Mouse (Mus musculus) ES-E14 (cell line): ENCODE measurements around the gene Serping1. TPM values are rescaled to one million over a fixed set of nuclear protein-coding genes. Genes with fewer than 3 reads are reported as not detected.

ENCODE experiments used
- DNase-seq: peaks from one replicate; pipeline ENCODE4 v3.0.0-alpha.2; 2013; ENCODE audit warnings: low read depth, low spot score
- H3K27ac ChIP-seq: 2 replicates; pipeline ENCODE4 v1.5.1; 2012; ENCODE audit warnings: low read depth, mild to moderate bottlenecking, low read length, moderate library complexity, mixed read lengths; ENCODE audit not compliant: poor library complexity, insufficient read depth, severe bottlenecking
- H3K36me3 ChIP-seq: 2 replicates; pipeline ENCODE4 v1.6.1; 2012; ENCODE audit warnings: mild to moderate bottlenecking, low read length, moderate library complexity, mixed read lengths; ENCODE audit not compliant: control insufficient read depth, poor library complexity, insufficient read depth, severe bottlenecking
- H3K4me1 ChIP-seq, 2 experiments: fragments of 150-350 bp in 1 of 2; sonication (generic) in 1 of 2; 2 replicates each; pipeline ENCODE4 v1.6.1; 2012; ENCODE audit warnings: low read length in 2 of 2, mild to moderate bottlenecking in 1 of 2, mixed read lengths in 1 of 2; ENCODE audit not compliant: control insufficient read depth in 2 of 2, insufficient read depth in 2 of 2, poor library complexity in 1 of 2
- H3K4me3 ChIP-seq, 2 experiments: fragments of 150-350 bp in 1 of 2; sonication (generic) in 1 of 2; 2 replicates each; pipeline ENCODE4 v1.5.1; 2012; ENCODE audit warnings: low read length in 2 of 2, low read depth in 1 of 2, mild to moderate bottlenecking in 1 of 2, mixed read lengths in 1 of 2; ENCODE audit not compliant: insufficient read depth in 1 of 2, poor library complexity in 1 of 2, severe bottlenecking in 1 of 2
- H3K9ac ChIP-seq: 2 replicates; pipeline ENCODE4 v1.6.1; 2012; ENCODE audit warnings: low read depth, mild to moderate bottlenecking, low read length, mixed read lengths; ENCODE audit not compliant: poor library complexity, insufficient read depth, severe bottlenecking
- H3K9me3 ChIP-seq: fragments of 150-350 bp; sonication (generic); 2 replicates; pipeline ENCODE4 v1.6.1; 2012; ENCODE audit warnings: low read depth, mild to moderate bottlenecking, low read length; ENCODE audit not compliant: control insufficient read depth, insufficient read depth
- CHD2 ChIP-seq: IDR thresholded peaks from 2 replicates; pipeline ENCODE4 v1.6.1; 2014; ENCODE audit warnings: mild to moderate bottlenecking, low read depth, low read length, inconsistent platforms
- HCFC1 ChIP-seq: IDR thresholded peaks from 2 replicates; pipeline ENCODE4 v1.6.1; 2012; ENCODE audit warnings: low read length, inconsistent platforms, borderline replicate concordance; ENCODE audit not compliant: insufficient read depth
- MAFK ChIP-seq: IDR thresholded peaks from 2 replicates; pipeline ENCODE4 v1.6.1; 2014; ENCODE audit warnings: mild to moderate bottlenecking, low read depth, low read length, inconsistent platforms; ENCODE audit not compliant: insufficient read depth
- ZC3H11A ChIP-seq: IDR thresholded peaks from 2 replicates; pipeline ENCODE4 v1.6.1; 2012; ENCODE audit warnings: low read depth, mild to moderate bottlenecking, inconsistent platforms, low read length, borderline replicate concordance
- ZNF384 ChIP-seq: IDR thresholded peaks from 2 replicates; pipeline ENCODE4 v1.6.1; 2012; ENCODE audit warnings: low read depth, low read length, inconsistent platforms
- in situ Hi-C, 2 experiments: fragments of 600-800 bp; cut with MboI; formaldehyde crosslinking; loops; one replicate each; pipeline ENCODE4 v1.15.1; 2025; ENCODE audit warnings: low sequenced_read_pairs in 2 of 2, inconsistent platforms in 1 of 2; ENCODE audit not compliant: unreplicated experiment in 2 of 2
- total RNA-seq: library from RNA; depleted of rRNA; stranded (reverse); fragments of 300-350 nt; gene quantifications from 2 replicates; pipeline ENCODE4 v1.2.3, GENCODE M21; 2012

Gene Serping1
- total RNA-seq, 1 experiment: 6.3 TPM

GRCm38 (mm10) chr2:84725770-84726169, 49.5 kb downstream of the Serping1 start:
- Histone ChIP-seq H3K9ac (peak overlapping the region; percentile 16; the same call in 1 of the 2 replicates), H3K27ac (no peak overlapping the region), H3K4me1 (peaks cover 3 to 4% of the 10 kb centered on the region in 2 experiments; a peak in 2 of 4 replicates), H3K36me3 (peaks cover 13% of the 10 kb centered on the region), H3K4me3 (peak overlapping the region in 1 of 2 experiments; percentile 87; a peak in 3 of 4 replicates), H3K9me3 (no peaks in the 10 kb centered on the region)
- in situ Hi-C loops: no loop called here
- no peak for DNase-seq
- TF ChIP-seq CHD2 (no peak), ZC3H11A (no peak), HCFC1 (no peak), ZNF384 (no peak), MAFK (no peak)

- in situ Hi-C loops: no loop called here
- no peak for DNase-seq
- peaks cover 3 to 4% of the 10 kb centered on the region in 2 experiments; a peak in 2 of 4 replicates for H3K4me1 ChIP-seq
Observed at GRCm38 (mm10) chr2:84723856-84724255, 51.4 kb downstream of the Serping1 start.

GRCm38 (mm10) chr2:84721182-84721581, 54.1 kb downstream of the Serping1 start:
- in situ Hi-C loops: no loop called here
- Histone ChIP-seq H3K27ac (no peak overlapping the region), H3K4me3 (no peak overlapping the region), H3K9ac (no peak overlapping the region), H3K4me1 (peaks cover 0 to 4% of the 10 kb centered on the region in 2 experiments; a peak in 1 of 4 replicates), H3K36me3 (peaks cover 13% of the 10 kb centered on the region), H3K9me3 (no peaks in the 10 kb centered on the region)
- TF ChIP-seq ZC3H11A: no peak
- TF ChIP-seq HCFC1: no peak
- TF ChIP-seq CHD2: no peak
- no peak for TF ChIP-seq MAFK
- TF ChIP-seq ZNF384: no peak
- DNase-seq: no peak

More at GRCm38 (mm10) chr2:84723856-84724255, 51.4 kb downstream of the Serping1 start:
- no peak overlapping the region for H3K9ac ChIP-seq
- H3K4me3 ChIP-seq: no peak overlapping the region
- peaks cover 13% of the 10 kb centered on the region for H3K36me3 ChIP-seq
- H3K9me3 ChIP-seq: no peaks in the 10 kb centered on the region
- no peak overlapping the region for H3K27ac ChIP-seq
- no peak for TF ChIP-seq HCFC1
- no peak for TF ChIP-seq ZNF384
- TF ChIP-seq MAFK: no peak

- Histone ChIP-seq H3K4me3 (no peak overlapping the region), H3K27ac (no peak overlapping the region), H3K36me3 (peaks cover 11% of the 10 kb centered on the region), H3K4me1 (peaks cover 0 to 3% of the 10 kb centered on the region in 2 experiments; a peak in 1 of 4 replicates), H3K9me3 (no peaks in the 10 kb centered on the region), H3K9ac (no peak overlapping the region)
- DNase-seq: no peak
- in situ Hi-C loops: no loop called here
- TF ChIP-seq ZNF384 (0 out of 2 replicates have a peak, but pooled peaks have one; percentile 50), MAFK (no peak)
Observed at GRCm38 (mm10) chr2:84720718-84721117, 54.5 kb downstream of the Serping1 start.

GRCm38 (mm10) chr2:84717357-84717756, 57.9 kb downstream of the Serping1 start:
- H3K9ac ChIP-seq: no peak overlapping the region
- TF ChIP-seq ZNF384 (no peak), ZC3H11A (no peak), MAFK (no peak)
- in situ Hi-C loops: no loop called here
- no peaks in the 10 kb centered on the region for H3K36me3 ChIP-seq
- H3K27ac ChIP-seq: no peak overlapping the region
- no peaks in the 10 kb centered on the region for H3K9me3 ChIP-seq
- H3K4me3 ChIP-seq: no peak overlapping the region
- no peak for DNase-seq
- H3K4me1 ChIP-seq: peaks cover 3 to 5% of the 10 kb centered on the region in 2 experiments; a peak in 3 of 4 replicates
